Mouse (Mus musculus) adrenal gland, postnatal 25 days (tissue): ENCODE results near the gene Sppl2c. TPM values are rescaled to one million over a fixed set of nuclear protein-coding genes. Genes with fewer than 3 reads are reported as not detected.

Experiments used
- DNase-seq: peaks from one replicate; pipeline ENCODE4 v3.0.0; 2021; ENCODE audit warnings: mixed read lengths
- long read RNA-seq: library from polyadenylated mRNA; stranded (forward); transcript quantifications from one replicate; pipeline ENCODE4 v2.0.0, GENCODE M21; 2021
- total RNA-seq: library from RNA; stranded (reverse); gene quantifications from 2 replicates; pipeline ENCODE4 v1.2.3, GENCODE M21; 2021

The Sppl2c gene
- total RNA-seq: not detected in 2 replicates
- long read RNA-seq: 0 reads

GRCm38 (mm10) chr11:104186135-104186836 lies at the start of gene Sppl2c:
Gene Sppl2c (plus strand): TSS chr11:104186327.
- no peak for DNase-seq

DNA sequence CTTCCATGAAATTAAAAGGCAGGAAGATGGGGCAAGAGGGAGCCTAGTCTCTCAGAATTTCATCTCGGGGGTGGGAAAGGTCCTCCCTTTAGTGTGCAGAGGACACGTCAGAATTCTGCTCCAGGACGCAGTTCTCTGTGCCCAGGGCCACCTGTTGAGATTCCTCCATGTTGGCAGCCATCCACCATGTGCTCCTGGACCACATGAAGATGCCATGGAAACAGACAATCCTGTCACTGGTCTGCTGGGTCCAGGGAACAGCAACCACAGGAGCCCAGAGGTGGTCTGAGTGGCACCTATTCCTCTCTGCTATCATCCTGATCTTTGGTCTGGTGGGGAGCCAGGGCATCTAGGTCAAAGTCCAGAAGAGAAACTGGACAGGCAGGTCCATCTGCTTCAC lies 47.2 kb upstream of the Sppl2c start:
- DNase-seq: no peak

DNA sequence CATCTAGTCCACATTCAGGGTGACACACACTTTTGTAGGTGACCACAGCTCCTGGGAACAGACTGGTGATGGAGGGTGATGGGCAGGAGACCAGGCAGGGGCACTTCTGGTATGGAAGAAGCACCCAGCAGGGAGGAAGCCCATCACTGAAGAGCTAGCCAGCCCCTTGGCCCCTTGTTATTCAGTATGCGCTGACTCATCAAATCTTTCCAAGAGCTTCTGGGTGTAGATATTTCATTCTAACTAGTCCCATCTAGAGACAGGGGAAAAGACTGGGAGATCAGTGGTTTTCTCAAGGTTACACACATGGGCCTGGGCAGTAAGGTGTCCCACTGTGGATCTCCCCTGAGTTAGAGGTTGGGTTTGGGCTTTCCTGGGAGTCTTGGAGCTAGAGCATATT lies 41.2 kb upstream of the Sppl2c start:
- DNase-seq: no peak

GRCm38 (mm10) chr11:104148787-104149186 lies 37.3 kb upstream of the Sppl2c start:
- no peak for DNase-seq

- DNase-seq: no peak
Measured at GRCm38 (mm10) chr11:104150911-104151310, 35.2 kb upstream of the Sppl2c start.

DNA sequence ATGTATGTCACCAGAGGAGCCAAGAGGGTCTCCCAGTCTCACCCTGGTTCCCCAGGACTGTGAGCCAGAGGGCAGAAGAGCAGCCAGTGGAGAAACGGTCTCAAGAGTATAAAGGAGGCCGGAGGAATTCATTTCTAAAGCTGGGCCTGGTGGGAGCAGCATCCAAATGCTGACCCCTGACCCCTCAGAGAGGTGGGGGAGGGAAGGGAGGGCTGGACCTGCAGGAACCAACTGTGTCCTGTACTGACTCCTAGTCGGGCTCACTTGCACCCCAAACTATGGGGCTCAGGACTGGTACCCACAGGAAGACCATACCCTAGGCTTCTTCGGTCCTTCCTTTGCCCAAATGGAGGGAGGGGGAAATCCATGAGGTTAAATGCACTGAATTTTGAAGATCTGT lies 31.8 kb upstream of the Sppl2c start:
- no peak for DNase-seq

DNA sequence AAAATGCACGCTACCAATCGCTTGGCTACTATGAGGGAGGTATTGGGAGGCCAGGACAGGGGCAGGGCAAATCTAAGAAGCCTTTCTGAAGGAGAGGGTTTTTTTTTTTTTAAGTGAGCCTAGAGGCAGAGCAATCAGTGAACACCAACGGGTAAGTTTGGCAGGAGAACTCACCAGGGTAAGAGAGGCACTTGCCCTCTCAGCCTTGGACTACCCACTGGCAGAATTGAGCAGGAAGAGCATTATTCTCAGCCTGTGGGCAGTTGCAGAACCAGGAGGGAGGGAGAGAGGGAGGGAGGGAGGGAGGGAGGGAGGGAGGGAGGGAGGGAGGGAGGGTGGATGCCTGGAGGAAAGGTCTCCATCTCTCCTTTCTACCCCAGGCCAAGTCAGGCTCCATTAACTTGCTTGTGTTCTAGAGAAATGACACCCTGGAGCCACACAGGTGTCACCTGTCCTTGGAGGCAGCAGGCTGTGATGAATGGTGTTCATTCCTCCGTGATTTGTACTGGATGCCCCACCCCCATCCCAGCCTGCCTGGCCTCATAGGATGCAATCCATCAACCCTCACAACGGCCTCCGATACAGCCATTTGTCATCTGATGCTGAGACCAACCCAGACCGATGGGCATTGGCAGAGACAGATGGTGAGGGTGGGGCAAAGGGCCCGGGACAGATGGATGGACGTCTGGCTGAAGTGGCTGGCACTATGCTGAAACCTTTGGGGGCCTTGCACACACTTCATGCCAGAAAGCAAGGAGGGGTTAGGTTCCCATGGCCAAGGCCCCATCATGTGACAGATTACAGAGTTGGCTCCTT lies 31.1 kb upstream of the Sppl2c start:
- peak; percentile 23 for DNase-seq

DNA sequence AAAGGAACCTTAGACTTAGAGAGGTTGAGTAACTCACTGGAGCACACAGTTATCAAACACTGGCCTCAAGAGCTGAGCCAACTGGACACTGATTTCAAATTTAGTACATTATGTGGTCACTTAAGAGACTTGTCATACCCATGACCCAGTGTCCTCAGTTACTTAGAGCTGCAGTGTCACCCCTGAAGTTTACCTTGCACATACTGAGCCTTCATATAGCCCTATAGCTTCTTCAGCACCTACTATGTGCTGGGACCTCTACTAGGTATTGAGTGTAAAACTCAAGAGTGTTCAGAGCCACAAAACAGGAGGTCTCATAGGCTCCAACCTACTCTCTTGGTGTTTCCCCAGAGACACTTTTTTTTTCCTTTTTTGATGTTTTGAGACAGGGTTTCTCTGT lies 30.2 kb upstream of the Sppl2c start:
- DNase-seq: no peak

DNA sequence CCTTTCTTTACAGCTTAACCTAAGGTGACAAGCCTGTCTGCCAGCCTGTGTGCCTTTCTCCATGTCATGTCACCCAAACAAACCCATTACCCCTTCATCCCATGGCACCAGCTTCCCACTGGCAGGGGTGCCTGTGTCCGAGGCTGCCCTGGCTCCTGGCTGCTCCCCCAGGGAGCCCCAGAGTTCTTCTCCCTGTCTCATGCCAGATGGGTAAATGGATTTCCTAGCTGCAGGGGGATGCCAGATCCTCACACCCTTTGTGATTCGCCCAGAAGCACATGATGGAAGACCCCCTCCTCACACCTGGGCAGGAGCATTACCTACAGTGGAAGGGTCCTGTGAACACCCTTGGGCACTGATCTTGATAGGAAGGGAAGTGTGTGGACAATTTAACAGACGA lies 29.7 kb upstream of the Sppl2c start:
- DNase-seq: no peak

DNA sequence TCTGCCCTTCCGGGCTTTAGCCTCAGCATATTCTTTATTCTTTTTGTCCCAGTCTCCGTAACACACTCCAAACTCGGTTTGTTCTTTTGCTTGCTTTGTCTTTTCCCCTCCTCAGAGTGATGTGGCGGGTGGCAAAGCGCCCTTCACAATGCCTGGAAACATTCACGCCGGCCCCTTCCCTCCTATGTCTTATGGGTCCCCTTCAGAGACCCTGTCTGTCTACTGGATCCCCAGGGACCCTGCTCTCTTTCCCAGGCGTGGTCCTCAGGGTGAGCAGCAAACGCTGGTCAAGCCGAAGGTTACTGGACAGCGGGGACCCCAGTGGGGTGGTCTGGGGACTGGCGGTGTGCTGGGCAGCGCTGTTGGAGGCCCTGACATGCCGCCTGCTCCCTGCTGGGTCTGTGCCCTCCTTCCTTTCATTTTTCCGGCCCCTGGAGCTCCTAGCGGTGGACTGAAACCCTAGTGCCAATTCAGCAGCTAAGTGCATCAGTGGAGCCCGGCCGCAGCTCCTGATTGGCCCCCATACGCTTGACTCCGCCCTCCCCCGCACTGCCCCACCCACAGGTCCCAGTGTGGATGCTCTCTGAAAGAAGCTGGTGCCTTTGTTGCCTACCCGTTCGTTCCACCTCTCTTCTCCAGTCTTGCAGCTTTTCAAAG lies 28.4 kb upstream of the Sppl2c start:
- peak; percentile 71 for DNase-seq

DNA sequence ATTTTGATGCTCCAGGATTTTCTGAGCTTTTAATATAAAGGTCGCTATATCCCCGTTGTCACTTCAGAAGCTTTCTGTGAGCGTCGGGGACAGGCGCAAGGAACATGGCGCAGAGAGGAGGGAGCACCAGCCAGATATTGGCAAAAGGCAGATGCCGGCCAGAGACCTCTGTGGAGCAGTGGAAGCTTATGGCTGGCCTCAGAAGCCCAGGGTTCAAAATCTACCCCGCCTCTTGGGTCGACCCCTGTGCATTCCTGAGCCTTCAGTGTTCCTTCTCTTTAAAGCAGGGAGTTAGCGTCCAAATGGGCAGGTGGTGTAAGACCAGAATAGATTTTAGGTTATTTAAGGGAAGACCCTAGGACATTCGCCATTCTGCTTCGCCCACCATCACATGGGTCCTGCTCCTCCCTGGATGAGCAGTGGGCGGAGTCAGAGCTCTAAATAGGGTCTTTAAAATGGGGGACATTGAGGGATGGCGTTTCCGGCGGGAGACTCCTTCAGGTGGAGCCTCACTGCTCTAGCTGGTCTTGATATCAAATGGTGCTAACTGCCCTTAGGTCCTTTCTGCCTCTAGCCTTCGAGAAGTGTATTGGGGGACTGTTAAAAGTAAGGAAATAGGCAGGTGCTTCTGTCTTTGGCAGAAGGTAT lies 27.7 kb upstream of the Sppl2c start:
- DNase-seq: no peak

DNA sequence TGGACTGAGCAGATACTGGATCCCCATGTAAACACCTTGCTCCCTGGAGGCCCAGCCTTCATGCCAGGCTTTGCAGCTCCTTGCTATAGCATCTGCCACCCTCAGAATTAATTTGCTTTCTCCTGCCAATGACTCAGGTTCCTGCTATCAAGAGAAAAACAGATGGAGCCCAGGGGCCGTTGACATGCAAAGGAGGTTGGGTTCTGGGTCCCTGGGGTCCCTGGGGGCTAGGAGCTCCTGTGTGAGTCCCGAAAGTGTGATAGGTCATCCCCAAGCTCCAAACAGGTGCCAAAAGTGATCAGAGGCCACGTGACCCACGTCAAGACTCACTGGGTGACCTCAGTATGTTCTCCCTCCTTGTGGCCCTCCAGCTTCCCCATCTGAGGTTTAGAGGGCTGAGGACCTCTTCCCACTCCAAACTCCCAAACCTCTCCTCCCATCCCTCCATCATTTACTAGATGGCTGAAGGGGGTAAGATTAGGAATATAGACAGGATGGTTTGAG lies 26.3 kb upstream of the Sppl2c start:
- no peak for DNase-seq

DNA sequence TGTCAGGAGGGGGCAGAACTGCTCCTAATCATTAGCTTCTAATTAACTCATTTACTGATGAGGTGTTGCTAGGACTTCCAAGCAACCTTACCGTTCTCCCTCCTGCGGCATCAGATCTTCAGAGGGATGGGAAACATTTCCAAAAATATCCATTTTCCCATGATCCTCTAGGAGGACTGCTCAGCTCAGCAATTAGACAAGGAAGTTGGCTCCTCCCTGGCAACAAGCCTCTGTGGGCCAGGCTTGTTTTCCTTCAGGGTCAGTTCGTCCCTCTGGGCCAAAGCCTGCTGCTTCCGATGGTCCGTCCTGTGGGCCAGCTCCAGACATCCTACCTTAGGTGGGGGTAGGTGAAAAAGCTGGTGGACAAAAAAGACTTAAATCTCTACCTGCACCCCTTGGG lies 25.0 kb upstream of the Sppl2c start:
- DNase-seq: no peak

DNA sequence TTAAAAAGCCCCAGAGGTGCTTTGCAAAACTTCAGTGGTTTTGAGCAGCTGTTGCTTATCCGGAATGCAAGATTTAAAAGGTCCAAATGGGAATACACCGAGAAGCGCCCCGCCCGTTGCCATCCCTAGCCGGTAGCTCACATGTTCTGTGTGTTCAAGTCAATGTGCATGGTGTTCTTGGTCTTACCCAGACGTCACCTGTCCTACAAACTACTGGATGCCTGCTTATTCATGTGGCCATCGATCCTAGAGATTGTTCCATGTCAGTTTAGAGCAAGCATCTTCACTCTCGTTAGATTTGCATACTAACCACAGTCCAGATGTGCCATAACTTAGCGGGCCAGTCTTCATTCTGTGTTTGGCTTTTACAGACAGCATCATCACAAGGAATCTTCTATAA lies 21.9 kb upstream of the Sppl2c start:
- no peak for DNase-seq

- peak; percentile 59 for DNase-seq
Measured at GRCm38 (mm10) chr11:104171281-104171781, 14.8 kb upstream of the Sppl2c start.

- DNase-seq: no peak
Measured at GRCm38 (mm10) chr11:104178893-104179292, 7.2 kb upstream of the Sppl2c start.

DNA sequence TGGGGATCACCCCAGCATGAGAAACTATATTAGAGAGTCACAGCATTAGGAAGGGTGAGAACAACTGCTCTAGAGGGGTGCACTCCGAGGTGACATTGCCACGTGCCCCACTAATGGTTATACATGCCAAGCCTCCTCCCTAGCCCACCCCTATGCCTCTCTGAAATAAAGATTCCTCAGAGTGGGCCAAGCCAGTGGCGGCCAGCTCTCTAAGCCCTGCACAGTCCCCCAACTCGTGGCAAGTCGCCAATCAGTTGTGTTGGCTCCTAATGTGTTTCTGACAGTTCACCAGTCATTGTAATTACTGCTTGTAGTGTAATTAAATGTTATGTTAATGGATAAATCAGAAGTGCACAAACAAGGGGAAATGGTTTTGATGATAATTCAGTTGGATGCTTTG lies 6.3 kb upstream of the Sppl2c start:
- DNase-seq: no peak

GRCm38 (mm10) chr11:104182141-104182540 lies 4.0 kb upstream of the Sppl2c start:
- no peak for DNase-seq

- no peak for DNase-seq
Measured at GRCm38 (mm10) chr11:104186837-104187150, 667 bp downstream of the Sppl2c start.

DNA sequence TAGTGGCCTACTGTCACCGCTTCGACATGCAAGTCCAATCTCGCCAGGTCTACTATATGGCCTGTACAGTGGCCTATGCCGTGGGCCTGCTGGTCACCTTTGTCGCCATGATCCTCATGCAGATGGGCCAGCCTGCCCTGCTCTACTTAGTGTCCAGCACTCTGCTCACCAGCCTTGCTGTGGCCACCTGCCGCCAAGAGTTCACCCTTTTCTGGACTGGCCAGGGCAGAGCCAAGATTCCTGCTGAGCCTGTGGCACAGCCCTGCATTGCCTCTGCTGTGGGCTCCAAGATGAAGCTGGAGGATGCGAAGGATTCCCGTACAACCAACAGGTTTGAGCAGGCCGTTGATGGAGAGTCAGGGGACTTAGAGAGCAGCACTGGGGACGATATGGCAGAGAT lies 1.6 kb downstream of the Sppl2c start:
- DNase-seq: no peak

DNA sequence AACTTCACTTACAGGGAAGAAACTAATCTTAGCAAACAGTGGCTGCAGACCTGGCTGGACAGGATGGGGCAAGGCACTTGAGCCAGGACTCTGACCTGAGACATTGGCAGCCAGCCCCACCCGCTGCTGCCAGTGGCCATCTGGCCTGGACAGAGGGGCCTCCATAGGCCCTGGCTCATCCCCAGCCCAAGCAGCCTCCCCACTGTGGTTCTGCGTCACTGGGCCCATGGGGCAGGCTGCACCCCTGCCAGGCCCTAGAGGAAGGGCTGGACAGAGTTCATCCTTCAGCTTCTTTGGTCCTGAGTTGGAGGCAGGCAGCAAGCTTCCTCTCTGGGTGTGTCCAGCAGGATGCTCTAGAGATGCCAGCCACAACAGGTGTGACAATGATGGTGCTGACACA lies 3.9 kb downstream of the Sppl2c start:
- no peak for DNase-seq

- no peak for DNase-seq
Measured at GRCm38 (mm10) chr11:104195382-104195781, 9.3 kb downstream of the Sppl2c start.

DNA sequence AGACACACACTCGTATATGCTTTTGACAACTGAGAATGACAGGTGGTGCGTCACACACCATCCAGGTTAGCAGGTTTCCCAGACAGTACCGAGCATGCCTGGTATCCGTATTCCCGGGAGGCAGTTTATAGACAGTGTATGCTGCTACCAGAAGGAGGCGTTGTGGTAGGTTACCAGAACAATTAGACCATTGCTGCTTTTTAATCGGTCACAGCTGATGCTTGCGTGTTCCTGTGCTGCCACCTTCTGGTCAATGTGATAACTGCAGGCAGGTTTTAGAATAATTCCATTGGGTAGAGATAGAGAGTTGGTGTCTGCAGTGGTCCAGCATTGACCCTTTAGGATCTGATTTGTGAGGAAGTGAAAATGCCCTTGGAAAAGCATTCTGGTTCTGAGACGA lies 9.7 kb downstream of the Sppl2c start:
- peak; percentile 66 for DNase-seq
